In genomic region chr19:24300994-24301767, GRCm38 (mm10) we compare ENCODE assay signal across 8 mouse cellular contexts. TPM values are rescaled to one million over a fixed set of nuclear protein-coding genes. Genes with fewer than 3 reads are reported as not detected.
DNase-seq lines count a peak whose midpoint lies in the region; ATAC-seq and TF ChIP-seq lines count a peak whose summit lies in the region.

No protein-coding gene starts in this region.

- H3K27ac ChIP-seq in embryonic facial prominence, embryonic 11.5 days (replicated peaks; ENCODE audit: low read depth, low read length) = no peak overlapping the region
- H3K27ac ChIP-seq in midbrain, postnatal 0 days (ENCODE audit: low read depth, low read length) = no peak overlapping the region
- H3K27ac ChIP-seq in spleen, adult 2 months (ENCODE audit: insufficient read depth, low read length) = no peak overlapping the region

- H3K4me1 ChIP-seq in embryonic facial prominence, embryonic 11.5 days (ENCODE audit: control insufficient read depth, insufficient read depth, low read length) = no peaks in the 10 kb centered on the region
- no peaks in the 10 kb centered on the region for H3K4me1 ChIP-seq in midbrain, postnatal 0 days (ENCODE audit: insufficient read depth, low read length)
- H3K4me1 ChIP-seq in spleen, adult 2 months (ENCODE audit: control insufficient read depth, insufficient read depth, insufficient read length) = no peaks in the 10 kb centered on the region

- H3K9me3 ChIP-seq in embryonic facial prominence, embryonic 11.5 days (replicated peaks; ENCODE audit: control insufficient read depth, low read length) = no peaks in the 10 kb centered on the region
- no peaks in the 10 kb centered on the region for H3K9me3 ChIP-seq in midbrain, postnatal 0 days (ENCODE audit: low read length)

- TF ChIP-seq POLR2A in spleen, adult 2 months (IDR thresholded peaks at IDR 0.05; ENCODE audit: low read depth, low read length) = no peak

- peak overlapping the region; percentile 13; the same call in 1 of the 2 replicates for H3K4me3 ChIP-seq in embryonic facial prominence, embryonic 11.5 days (ENCODE audit: low read depth, low read length)
- peak overlapping the region; percentile 18; the same call in 1 of the 2 replicates for H3K4me3 ChIP-seq in midbrain, postnatal 0 days (ENCODE audit: low read depth, low read length)
- H3K4me3 ChIP-seq in spleen, adult 2 months (ENCODE audit: extremely low read depth, insufficient read depth, insufficient read length) = peak overlapping the region; percentile 34; the same call in 1 of the 2 replicates

- H3K27me3 ChIP-seq in embryonic facial prominence, embryonic 11.5 days (ENCODE audit: control insufficient read depth, insufficient read depth, low read length) = no peaks in the 10 kb centered on the region; the same call in 1 of the 2 replicates
- no peaks in the 10 kb centered on the region for H3K27me3 ChIP-seq in midbrain, postnatal 0 days (ENCODE audit: insufficient read depth, low read length)
- no peaks in the 10 kb centered on the region for H3K27me3 ChIP-seq in spleen, adult 2 months (ENCODE audit: control insufficient read depth, insufficient read depth, low read length)

- peak overlapping the region; percentile 26 for H3K4me2 ChIP-seq in embryonic facial prominence, embryonic 11.5 days (ENCODE audit: low read depth, low read length)
- H3K4me2 ChIP-seq in midbrain, postnatal 0 days (ENCODE audit: low read depth, low read length, poor library complexity, severe bottlenecking) = peak overlapping the region; percentile 35

- TF ChIP-seq CTCF in midbrain, postnatal 0 days (IDR thresholded peaks at IDR 0.05) = peak; percentile 98
- peak; percentile 88; the same call in 1 of the 2 replicates for TF ChIP-seq CTCF in spleen, adult 2 months (IDR thresholded peaks at IDR 0.05; ENCODE audit: extremely low read depth, insufficient read depth, insufficient read length, insufficient replicate concordance)

- DNase-seq in A20 (ENCODE audit: low read depth, low spot score) = peak; percentile 75
- peak; percentile 84 for DNase-seq in adrenal gland, postnatal 10 days
- DNase-seq in embryonic facial prominence, embryonic 11.5 days (ENCODE audit: low spot score) = peak; percentile 91
- DNase-seq in heart, adult 8-10 months (ENCODE audit: low spot score) = peak; percentile 56
- peak; percentile 42 to 58 for DNase-seq in kidney, adult 8-10 months
- DNase-seq in liver = peak; percentile 76
- peak; percentile 88 for DNase-seq in midbrain, postnatal 0 days (ENCODE audit: low spot score)
- peak; percentile 55 to 58 for DNase-seq in spleen, adult 2 months (ENCODE audit: low read depth in 1 of 2, low spot score in 2 of 2)

- ATAC-seq in embryonic facial prominence, embryonic 11.5 days (replicated peaks; ENCODE audit: insufficient number of reproducible peaks, low FRiP score, low TSS enrichment, low read depth) = peak; percentile 81
- peak; percentile 92 for ATAC-seq in midbrain, postnatal 0 days (ENCODE audit: low FRiP score)

- no peaks in the 10 kb centered on the region for H3K36me3 ChIP-seq in embryonic facial prominence, embryonic 11.5 days (replicated peaks; ENCODE audit: control insufficient read depth, insufficient read depth, low read depth, low read length)
- no peaks in the 10 kb centered on the region for H3K36me3 ChIP-seq in midbrain, postnatal 0 days (ENCODE audit: insufficient read depth, low read length)
- H3K36me3 ChIP-seq in spleen, adult 2 months (ENCODE audit: control insufficient read depth, insufficient read depth, low read length) = no peaks in the 10 kb centered on the region

- WGBS in embryonic facial prominence, embryonic 11.5 days = 5% methylated on average over 9 of the region's 9 CpGs
- WGBS in midbrain, postnatal 0 days = 5% methylated on average over 9 of the region's 9 CpGs
- WGBS in spleen, adult 2 months = 38% methylated on average over 9 of the region's 9 CpGs

- H3K9ac ChIP-seq in embryonic facial prominence, embryonic 11.5 days (replicated peaks; ENCODE audit: low read length) = no peak overlapping the region; the same call in 1 of the 2 replicates
- H3K9ac ChIP-seq in midbrain, postnatal 0 days (replicated peaks; ENCODE audit: low read length, poor library complexity, severe bottlenecking) = no peak overlapping the region

RNA-seq across cellular contexts. Expression of gene Fxn, which starts 20.8 kb away (rescaled TPM):
- total RNA-seq in adrenal gland, postnatal 10 days (2021) = 10 to 100 TPM; 18.0 to 22.1 TPM
- 58.0 and 61.8 TPM in 2 replicates for polyA plus RNA-seq in embryonic facial prominence, embryonic 11.5 days (2014; fragmentation: Nextera tagmentation; extraction: Ambion mirVana)
- total RNA-seq in heart, adult 8-10 months (2022) = 10 to 100 TPM; 26.4 to 31.2 (median 29.3) TPM
- total RNA-seq in midbrain, postnatal 0 days (2014; rRNA removed) = 24.6 and 25.4 TPM in 2 replicates
- polyA plus RNA-seq in midbrain, postnatal 0 days (2015; fragmentation: Nextera tagmentation; extraction: Ambion mirVana) = 42.5 and 43.7 TPM in 2 replicates
- polyA plus RNA-seq in spleen, adult 2 months (2012; rRNA removed) = 6.2 and 9.1 TPM in 2 replicates
